Mouse (Mus musculus): Measurements from ENCODE around the gene Pde12. TPM values are rescaled to one million over a fixed set of nuclear protein-coding genes. Genes with fewer than 3 reads are reported as not detected.

The Pde12 gene
- polyA plus RNA-seq, 1 experiment from 2014 or later = 8.6 TPM

GRCm38 (mm10) chr14:26610689-26611088, 59.0 kb downstream of the Pde12 start:
- DNase-seq (ENCODE audit: low read depth, low spot score) = no peak
- no peak for ATAC-seq
- POLR2A ChIA-PET = no interaction called here
- CTCF ChIA-PET = no interaction called here
- H3K27me3 ChIP-seq = no peaks in the 10 kb centered on the region
- in situ Hi-C loops (cut with MboI; ENCODE audit: low pct_unique_long_range_greater_than_20kb) = no loop called here
- TF ChIP-seq CTCF (IDR thresholded peaks at IDR 0.05) = no peak

Other genes with a start within 250 kb of the Pde12 start
- 121 TPM for gene Slmap, start 135.0 kb downstream of the Pde12 start, polyA plus RNA-seq (2021)
- gene Dennd6a, start 96.0 kb downstream of the Pde12 start, polyA plus RNA-seq (2021) = 23.6 TPM
- 302 TPM for gene Arf4, start 31.8 kb downstream of the Pde12 start, polyA plus RNA-seq (2021)
- 0.04 TPM for gene Dnah12, start 23.4 kb upstream of the Pde12 start, polyA plus RNA-seq (2021)
- gene Asb14, start 224.7 kb upstream of the Pde12 start, polyA plus RNA-seq (2021) = 0.06 TPM

Measured in Patski (cell line).